Mouse (Mus musculus) B cell, adult 2 months (primary cell): ENCODE results near the gene Slc28a1.
"Not testable (repeated sequence)": the region's sequence is repeated elsewhere in the genome, so short reads cannot be mapped to it uniquely, and the experiment has no call there.

Experiments used
- DNase-seq, 2 experiments: peaks; one replicate each; pipeline ENCODE4 v3.0.0; 2022

The Slc28a1 gene

DNA sequence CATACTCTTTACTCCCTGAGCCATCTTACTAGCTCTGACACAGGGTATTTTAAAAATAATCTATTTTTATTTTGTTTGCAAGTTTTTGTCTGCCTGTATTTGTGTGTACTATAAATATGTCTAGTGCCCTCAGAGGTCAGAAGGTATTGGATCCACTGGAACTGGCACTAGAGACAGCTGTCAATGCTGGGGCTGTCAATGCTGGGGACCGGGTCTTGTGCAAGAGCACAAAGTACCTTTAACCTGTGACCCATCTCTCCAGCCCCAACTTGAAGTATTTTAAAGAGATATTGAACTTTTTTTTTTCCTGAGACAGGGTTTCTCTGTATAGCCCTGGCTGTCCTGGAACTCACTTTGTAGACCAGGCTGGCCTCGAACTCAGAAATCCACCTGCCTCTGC is 59.3 kb downstream of the Slc28a1 start:
- no peak for DNase-seq

DNA sequence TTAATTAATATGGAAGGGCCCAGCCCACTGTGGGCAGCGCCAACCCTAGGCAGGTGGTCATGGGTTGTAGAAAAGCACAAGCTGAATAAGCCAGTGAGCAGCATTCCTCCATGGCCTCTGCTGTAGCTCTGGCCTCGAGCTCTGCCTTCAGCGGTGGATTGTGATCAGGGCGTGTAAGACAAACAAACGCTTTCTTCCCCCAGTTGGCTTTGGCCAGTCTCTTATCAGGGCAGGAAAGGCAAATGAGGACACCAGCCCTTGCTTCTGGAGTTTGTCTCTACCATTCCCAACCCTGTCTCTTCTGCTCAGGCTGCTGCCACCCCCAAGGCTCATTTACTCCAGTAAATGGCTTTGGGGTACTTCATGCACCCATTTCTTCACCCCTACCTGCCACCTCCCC is 60.1 kb downstream of the Slc28a1 start:
- no peak for DNase-seq

DNA sequence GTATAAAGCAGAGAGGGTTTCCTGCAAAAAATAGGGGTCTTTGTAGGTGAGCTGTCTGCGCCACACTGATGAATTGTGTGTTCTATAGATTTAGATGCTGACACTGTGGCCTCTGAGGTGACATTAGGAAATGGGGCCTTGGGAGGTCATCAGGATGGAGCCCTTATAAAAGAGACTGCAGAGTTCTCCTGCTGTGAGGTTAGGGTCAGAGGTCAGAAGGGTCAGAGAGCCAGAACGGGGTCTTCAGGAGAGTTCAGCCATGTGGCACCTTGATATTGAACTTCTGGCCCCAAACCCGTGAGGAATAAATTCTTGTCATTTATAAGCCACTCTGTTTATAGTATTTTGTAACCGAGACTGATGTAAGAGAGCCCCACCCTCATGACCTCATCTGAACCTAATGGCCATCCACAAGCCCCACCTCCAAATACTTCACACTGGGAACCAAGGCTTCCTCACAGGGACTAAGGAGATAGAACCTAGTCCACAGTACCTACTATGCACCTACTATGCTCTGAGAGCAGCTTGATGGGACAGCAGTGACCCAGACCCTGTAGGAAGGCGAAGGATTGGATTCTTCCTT is 61.7 kb downstream of the Slc28a1 start:
- DNase-seq, result no peak

DNA sequence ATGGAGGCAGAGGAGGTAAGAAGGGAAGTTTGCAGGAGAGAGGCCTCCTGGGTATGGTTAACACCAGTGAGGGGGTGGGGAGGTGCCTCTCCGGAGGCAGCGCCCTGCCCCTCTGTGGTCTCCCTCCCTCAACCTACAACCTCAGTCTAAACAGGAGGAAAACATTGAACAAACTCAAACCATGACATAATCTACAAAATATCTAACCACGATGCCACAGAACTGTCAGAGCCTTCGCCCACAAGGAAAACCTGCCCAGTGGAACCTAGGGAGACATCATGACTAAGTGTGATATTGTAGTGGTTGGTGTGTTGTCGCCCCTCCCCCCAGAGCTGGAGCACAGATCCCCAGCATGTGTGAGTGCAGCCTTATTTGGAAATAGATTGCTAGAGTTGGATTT is 64.9 kb downstream of the Slc28a1 start:
- DNase-seq, result no peak

DNA sequence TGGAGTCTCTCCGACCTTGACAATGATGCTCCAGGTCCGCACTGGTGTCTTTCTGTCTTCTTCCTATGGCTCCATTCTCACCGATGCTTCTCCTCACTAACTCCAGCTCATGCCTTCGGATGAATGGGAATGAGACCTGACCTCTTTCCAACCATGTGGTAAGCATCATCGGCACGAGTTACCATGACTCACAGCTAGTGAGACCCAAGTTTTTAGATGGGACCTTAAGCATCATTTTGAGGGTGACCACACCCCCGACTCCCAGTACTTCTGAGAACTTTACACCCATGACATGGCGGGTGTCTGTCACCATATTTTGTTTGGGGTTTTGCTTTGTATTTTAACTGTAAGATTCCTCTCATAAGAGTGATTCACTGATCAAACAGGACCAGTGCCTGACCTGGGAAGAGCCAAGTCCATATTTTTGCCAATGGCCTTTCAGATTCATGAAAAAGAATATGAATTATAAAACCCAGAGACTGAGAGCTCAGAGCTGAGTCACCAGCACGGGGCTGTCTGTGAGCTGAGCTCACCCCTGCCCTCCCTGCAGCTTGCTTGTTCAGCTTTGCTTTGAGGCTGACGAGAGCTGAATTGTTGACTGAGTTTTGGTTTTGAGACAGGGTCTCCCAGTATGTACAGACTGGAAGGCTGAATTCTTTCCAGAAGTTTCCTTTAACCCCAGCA is 68.0 kb downstream of the Slc28a1 start:
- no peak for DNase-seq

DNA sequence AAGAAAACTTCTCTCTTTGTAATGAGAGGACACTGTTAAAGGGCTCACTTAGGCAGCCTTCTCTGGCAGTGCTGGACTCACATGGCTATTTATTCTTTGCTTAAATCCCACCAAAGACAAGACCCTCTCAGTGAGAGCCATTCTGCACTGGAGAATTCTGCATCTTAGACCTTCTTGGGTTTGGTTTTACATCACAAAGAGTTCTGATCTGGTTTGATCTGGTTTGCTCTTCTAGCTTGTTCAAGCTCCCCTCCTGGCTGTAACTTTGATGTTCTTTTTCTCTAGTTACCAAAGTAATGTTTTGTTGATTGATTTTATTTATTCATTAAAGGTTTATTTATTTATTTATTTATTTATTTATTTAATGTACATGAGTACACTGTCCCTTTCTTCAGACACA is 68.6 kb downstream of the Slc28a1 start:
- no peak for DNase-seq

DNA sequence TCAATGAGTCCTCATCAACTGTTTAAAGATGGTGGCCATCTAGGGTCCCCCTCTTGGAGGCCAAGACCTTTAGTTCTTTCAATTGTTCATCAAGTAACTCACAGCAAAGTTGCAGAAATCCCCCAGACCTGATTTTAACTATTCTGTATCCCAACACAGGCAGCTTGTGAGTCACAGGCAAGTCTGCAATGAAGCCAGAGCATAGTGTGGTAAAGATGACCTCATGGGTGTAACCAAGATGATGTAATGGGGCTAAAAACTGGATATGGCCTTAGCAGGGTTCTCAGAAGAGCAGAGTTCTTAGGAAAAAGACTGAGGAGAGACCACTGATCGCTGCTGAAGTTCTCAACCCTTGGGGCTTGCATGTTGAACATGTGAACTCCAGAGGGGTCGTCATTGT is 69.5 kb downstream of the Slc28a1 start:
- DNase-seq, result no peak

DNA sequence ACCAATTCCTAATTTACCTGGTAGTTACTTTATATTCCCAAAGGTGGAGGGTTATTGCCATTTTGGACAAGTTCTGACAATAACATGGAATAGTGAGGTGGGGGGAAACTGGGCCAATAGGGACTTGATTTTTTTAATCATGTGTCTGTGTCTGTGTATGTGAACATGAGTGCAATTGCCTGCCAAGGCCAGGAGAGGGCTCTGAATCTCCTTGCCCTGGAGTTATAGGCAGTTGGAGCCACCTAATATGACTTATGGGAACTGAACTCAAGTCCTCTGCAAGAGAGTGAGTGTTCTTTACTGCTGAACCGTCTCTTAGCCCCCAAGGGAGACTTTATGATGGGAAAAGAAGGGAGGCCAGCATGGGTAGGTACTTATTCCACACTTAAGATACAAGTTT is 70.1 kb downstream of the Slc28a1 start:
- no peak for DNase-seq

DNA sequence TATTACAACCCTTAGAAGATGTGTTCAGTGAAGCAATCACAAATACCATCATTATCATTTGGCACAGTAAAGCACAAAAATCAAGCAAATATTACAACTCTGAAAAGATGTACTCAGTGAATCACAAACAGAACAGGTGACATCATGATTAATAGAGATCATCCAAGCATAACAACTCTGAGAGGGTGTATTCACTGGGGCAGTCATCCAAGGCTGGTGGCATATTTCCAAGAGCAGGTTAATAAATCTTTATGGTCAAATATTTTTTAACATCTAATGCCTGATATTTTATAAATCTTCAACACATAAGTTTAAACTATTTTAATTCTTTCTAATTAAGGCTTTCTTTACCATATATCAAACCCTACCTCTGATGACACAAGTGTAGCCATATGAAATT is 71.4 kb downstream of the Slc28a1 start:
- not testable (repeated sequence) for DNase-seq

DNA sequence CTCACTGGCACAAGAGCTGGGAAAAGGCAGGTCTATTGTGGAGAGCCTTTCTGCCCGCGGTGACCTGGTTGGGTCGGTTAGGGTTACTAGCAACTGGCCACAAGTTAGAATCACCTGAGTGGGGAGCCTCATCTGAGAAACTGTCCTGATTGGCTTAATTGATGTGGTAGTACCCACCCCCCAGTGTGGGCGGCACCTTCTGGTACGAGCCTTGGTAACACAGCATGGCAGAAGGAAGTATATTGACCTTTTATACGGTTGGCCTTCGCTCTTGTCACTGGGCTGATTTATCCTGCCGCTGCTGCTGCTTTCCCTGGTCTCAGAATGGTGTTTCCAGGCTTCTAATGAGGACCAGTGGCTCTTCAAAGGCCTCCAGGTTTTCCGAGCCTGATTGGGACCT is 74.6 kb downstream of the Slc28a1 start:
- DNase-seq, result no peak

DNA sequence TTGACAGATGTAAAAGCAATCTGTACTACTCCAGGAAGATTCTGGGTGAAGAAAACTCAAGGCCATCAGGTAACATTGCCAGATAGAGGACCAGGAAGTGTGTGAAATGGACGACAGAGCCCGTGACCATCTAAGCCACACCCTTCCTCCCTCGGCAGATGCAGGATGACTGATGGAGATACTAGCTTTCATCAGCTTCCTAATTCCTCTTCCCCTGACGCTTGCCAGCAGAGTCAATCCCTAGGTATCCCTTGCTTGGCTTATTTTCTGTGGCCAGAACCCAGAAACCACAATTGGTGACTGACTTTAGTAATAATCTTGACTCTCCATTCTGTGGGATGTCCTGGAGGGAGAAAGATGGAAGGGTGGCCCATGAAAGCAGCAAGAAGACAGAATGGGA is 80.9 kb downstream of the Slc28a1 start:
- DNase-seq, result no peak

DNA sequence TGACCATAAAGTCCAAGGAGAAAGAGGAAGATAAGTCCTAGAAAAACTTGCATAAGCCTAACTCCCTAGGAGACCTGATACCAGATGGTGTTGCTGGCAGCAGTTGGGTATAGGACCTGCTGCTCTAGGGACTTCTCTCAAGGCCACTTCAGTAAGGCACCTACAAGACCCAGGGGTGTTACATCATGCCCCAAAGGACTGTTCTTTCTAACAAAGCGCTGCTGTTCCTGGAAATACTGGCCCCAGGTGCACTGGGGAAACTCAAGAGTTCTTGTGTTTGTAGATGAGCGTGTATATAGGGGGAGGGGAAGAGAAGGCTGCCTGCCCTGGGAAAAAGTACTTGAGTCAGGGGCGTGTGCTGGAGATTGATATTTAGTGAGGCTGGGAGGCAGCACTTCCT is 82.2 kb downstream of the Slc28a1 start:
- no peak for DNase-seq

DNA sequence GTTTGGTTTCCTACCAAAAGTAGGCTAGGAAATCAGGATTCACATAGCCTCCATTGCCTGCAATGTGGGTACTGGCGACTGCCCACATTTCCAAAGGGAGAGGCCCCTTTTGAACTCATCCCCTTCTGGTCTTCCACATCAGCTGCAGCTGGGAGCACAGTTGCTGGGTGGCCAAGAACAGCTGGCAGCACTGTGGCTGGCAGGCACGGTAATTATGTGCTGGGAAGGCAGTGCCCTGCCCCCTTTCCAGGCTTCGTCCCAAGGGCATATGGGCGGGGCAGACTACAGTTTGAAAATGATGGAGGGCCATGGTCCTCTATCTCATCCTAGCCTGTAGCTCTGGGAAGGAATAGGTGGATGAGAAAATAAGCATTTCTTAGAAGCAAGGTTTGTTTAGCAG is 83.9 kb downstream of the Slc28a1 start:
- DNase-seq, result no peak

DNA sequence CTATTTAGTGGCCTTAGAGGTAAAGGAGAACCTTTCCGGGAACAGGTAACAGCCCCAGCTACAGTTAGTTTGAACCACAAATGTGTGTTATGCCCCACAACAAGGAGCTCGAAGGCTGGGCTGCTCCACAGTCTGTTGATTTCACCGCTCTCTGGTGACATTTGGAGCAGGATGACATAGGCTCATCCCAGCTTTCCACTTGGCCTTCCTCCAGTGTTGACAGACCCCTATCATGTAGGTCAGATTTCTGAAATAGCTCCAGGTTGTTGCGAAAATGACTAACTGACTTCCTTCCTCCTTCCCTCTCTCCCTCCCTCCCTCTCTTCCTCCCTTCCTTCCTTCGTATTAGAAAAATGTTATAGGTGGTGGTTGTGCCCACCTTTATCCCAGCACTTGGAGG is 84.5 kb downstream of the Slc28a1 start:
- no peak for DNase-seq

DNA sequence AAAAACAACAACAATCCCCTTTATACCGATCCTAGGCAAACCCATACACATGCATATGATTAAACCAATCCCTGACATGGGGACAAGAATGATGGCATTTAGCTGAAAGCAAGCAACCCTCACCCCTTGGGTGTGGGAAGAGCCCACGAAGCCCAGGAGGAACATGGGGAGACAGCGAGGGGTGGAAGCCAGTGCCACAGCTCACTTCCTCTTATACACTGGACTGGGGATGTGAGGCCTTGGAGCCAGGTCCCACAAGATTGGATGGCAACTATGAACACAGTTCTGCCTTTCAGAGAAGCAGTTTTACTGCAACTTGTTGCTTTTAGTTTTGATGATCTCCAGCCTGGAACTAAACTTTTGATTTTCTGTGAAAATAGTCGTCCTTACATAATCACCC is 85.2 kb downstream of the Slc28a1 start:
- DNase-seq, result no peak

DNA sequence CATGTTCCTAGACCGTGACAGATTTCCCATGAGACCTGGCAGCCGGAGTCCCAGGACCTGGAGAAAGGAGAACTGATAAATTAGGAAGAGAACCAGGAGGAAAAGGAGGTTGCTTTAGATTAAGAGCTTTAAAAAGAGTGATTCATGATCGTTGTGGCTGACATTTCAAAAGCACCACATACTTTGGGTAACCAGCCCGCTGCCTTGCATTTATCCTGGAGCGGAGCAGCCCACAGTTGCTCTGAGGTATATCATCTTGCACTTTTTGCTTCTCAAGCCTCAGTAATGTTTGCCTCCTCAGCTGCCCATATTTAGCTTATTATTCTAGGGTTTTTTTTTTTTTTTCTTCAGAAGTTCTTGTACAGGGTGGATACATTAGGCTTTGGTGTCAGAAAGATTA is 87.8 kb downstream of the Slc28a1 start:
- no peak for DNase-seq

DNA sequence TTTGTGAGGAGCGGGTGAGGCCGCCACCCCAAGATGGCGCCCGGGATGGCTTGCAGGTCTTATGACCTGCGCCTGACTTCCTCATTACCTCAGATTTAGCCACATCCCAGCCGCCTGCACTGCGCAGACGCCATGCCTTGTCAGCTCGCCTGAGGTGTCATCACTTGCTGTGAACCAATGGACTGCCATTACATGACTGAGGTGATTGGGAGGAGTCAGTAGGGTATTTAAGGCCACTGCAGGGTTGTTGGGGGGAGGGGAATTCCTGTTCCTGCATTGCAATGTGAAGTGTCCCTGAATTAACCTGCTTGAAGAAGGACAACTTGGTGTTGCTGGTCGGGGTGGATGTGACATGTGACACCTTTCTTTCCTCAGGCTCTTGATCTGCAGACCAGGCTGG is 89.0 kb downstream of the Slc28a1 start:
- not testable (repeated sequence) for DNase-seq

DNA sequence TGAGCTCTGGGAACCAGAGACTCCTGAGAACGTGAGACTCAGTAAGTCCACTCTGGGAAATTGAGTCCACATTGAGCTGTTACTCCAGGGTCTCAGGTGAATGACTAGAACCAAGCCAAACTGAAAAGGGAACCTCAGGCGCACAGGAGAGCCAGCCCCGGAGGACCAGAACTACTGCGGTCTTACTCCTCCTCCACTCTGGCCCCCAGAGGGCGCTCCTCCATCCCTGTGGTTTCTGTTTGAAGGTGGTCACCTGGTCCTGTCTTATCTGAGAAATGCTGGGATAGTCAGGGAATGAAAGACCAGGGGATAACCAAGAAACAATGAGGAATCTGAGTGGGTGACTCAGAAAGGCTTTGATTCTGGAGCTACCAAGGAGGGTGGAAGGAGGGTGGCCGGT is 94.3 kb downstream of the Slc28a1 start:
- DNase-seq, result peak; percentile 82 to 83

DNA sequence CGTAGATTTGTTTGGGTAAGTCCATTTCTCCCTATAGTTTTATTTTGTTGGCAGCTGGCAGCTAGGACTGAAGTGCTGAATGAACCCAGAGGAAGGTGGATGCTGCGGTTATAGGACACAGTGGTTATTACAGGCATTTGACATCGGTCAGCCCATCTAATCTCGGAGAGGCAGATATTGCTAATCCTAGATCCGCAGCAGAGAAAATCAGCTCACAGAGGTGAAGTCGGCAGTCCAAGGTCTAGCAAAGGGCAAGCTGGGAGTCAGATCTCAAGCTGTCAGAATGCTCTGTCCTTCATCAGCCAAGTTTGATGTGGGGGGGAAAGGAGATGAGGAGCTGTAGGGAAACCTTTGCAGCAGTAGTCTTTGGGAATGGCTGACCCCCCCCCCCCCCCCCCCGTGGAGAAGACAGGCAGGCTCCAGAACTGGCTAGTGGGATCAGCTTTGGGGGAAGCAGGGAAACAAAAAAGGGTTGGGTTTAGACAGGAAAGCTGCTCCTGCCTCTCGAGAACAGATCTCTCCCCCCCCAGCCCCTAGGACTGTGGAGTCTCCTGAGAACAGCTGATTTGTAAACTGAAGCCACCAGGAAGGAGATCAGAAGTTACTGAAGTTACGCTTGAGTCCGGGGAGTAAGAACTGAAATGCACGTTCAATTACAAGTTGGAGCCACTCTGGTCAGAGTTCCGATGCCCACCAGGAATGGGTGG is 95.5 kb downstream of the Slc28a1 start:
- DNase-seq, result no peak

DNA sequence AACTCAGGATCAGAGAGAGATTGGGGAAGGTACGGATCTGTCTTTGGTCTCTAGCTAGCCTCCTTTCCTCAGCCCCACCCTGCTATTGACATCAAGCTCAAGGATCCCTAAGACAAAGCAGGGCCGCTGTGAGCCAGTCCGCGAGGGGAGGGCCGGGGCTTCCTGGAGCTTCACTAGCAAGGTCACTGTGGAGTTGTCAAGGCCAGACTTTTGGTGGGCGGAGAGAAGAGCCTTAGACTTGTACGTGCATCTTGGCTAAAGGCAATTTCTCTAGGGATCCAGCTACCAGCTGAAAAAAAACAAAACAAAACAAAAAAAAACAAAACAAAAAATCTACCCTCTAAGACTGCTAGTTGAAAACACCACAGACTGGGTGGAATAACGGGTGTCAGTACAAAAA is 97.2 kb downstream of the Slc28a1 start:
- DNase-seq, result no peak

DNA sequence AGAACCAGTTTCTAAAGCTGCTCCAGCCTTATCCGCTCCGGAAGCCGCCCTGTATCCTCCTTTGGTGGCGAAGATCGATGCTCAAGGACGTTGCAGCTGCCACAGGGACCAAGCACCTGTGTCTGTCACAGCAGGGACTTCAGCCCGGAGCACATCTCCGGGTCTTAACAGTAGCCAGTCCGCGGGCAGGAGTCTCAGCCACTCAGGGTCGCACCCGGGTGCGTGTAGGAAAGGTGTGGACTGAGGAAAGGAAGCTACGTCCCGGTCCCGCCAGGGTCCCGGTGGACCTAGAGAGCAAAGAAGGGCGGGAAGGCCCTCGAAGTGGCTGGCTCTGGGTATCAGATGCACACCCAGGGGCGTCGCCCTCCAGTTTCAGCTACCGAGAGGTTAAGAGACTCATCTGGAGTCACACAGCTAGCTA is 97.7 kb downstream of the Slc28a1 start:
- DNase-seq, result peak; percentile 73 to 75

DNA sequence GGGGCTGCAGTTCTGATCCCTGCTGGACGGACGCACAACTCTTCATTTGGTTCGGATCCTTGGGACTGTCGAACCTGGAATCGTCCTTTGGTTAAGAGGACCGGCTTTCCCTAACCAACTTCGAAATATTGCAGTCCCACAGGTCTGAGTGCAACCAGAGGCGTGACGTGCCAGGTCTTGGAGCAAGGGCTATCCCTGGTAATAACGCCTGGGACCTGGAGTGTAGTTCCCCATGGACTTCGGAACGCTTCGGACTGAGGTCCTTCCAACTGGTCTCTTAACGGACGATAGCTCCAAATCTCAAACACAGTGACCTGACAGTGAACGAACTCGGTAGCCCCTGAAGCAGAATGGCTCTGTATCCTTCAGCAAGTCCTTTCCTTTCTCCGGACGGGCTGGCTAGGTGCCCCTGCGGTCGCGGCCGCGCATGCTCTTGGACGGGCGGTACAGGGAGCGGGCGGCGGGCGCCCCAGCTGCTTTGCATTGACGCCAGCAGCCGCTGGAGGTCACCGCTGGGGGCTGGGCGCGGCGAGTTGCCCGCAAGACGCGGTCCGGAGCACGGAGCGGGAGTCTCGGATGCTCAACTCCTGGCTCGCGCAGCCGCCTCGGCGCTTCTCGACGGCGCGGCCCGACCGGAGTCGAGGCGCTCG is 98.2 kb downstream of the Slc28a1 start:
- peak; percentile 95 to 96 for DNase-seq

DNA sequence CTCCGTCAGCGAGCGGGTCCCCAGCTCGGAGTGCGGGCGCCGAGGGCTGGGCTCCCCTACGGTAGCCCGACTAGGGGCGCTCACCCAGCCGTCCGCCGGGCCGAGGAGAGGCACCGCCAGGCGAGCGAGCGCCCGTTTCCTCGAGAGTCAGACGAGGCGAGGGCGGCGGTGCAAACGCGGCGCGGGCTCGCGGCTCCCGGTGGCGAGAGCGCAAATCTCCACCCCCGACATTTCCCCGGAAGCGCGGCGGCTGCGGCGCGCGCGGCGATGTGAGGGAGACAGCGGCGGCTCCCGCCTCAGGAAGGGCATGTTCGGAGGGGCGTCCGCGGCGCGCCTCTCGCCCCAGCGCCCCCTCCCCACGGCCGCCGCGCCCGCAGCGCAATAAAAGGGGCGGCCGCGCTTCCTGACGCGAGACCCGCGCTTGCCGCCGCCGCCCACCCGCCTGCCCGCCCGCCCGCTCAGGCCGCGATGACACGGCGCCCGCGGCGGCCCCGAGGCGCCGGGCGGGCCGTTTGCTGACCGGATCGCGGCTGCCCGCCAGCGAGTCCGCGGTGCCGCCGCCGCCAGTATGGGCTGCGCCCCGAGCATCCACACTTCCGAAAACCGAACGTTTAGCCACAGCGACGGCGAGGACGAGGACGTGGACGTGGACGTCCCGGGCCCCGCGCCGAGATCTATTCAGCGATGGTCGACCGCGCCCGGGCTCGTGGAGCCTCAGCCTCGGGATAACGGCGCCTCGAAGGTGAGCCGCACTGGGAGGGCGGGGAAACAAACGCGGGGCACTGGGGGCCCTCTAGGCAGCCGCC is 99.0 kb downstream of the Slc28a1 start, which contains the start of gene Pde8a:
Gene Pde8a (plus strand): TSS at position 250 of the 806 bp plus-strand sequence.
- DNase-seq, result peak; percentile 31 to 45
